Mouse (Mus musculus): Measurements from ENCODE around the gene Tfr2. TPM values are rescaled to one million over a fixed set of nuclear protein-coding genes. Genes with fewer than 3 reads are reported as not detected.

Tfr2 gene
- total RNA-seq, 2 experiments from 2014 or later: 12.8 to 14.2 TPM

GRCm38 (mm10) chr5:137533117-137533827 lies 36.4 kb upstream of the Tfr2 start, which contains the start of the genes Epo and Gnb2:
Epo (minus strand) TSS chr5:137533242.
Gnb2 (minus strand) TSS chr5:137533510.
- DNase-seq (ENCODE audit: low spot score in 2 of 2): peak; percentile 96 to 98
- intact Hi-C loops (cut with DNase I): loop anchor here (5.0 kb wide), 1 partner anchor 69 kb away; the partner anchor contains the start of gene Mospd3

GRCm38 (mm10) chr5:137534762-137535161 lies 34.9 kb upstream of the Tfr2 start:
- no peak for DNase-seq (ENCODE audit: low spot score in 2 of 2)
- intact Hi-C loops (cut with DNase I): loop anchor here (5.0 kb wide), 1 partner anchor 68 kb away; the partner anchor contains the start of gene Mospd3

- intact Hi-C loops (cut with DNase I): no loop called here
- DNase-seq (ENCODE audit: low spot score in 2 of 2): no peak
These were observed 34.3 kb upstream of the Tfr2 start for GRCm38 (mm10) chr5:137535318-137535717.

- intact Hi-C loops (cut with DNase I): no loop called here
- no peak for DNase-seq (ENCODE audit: low spot score in 2 of 2)
These were observed 32.2 kb upstream of the Tfr2 start for GRCm38 (mm10) chr5:137537461-137537860.

- intact Hi-C loops (cut with DNase I): no loop called here
- DNase-seq (ENCODE audit: low spot score in 2 of 2): peak; percentile 68 to 85
These were observed 30.3 kb upstream of the Tfr2 start for GRCm38 (mm10) chr5:137539291-137539801.

- intact Hi-C loops (cut with DNase I): no loop called here
- DNase-seq (ENCODE audit: low spot score in 2 of 2): no peak
These were observed 28.6 kb upstream of the Tfr2 start for GRCm38 (mm10) chr5:137540991-137541390.

- intact Hi-C loops (cut with DNase I): no loop called here
- no peak for DNase-seq (ENCODE audit: low spot score in 2 of 2)
These were observed 27.7 kb upstream of the Tfr2 start for GRCm38 (mm10) chr5:137541768-137542540.

GRCm38 (mm10) chr5:137544926-137545325 lies 24.7 kb upstream of the Tfr2 start:
- intact Hi-C loops (cut with DNase I): no loop called here
- no peak for DNase-seq (ENCODE audit: low spot score in 2 of 2)

GRCm38 (mm10) chr5:137545596-137545995 lies 24.0 kb upstream of the Tfr2 start:
- intact Hi-C loops (cut with DNase I): no loop called here
- no peak for DNase-seq (ENCODE audit: low spot score in 2 of 2)

- no peak for DNase-seq (ENCODE audit: low spot score in 2 of 2)
- intact Hi-C loops (cut with DNase I): no loop called here
These were observed 19.8 kb upstream of the Tfr2 start for GRCm38 (mm10) chr5:137549840-137550239.

- intact Hi-C loops (cut with DNase I): no loop called here
- no peak for DNase-seq (ENCODE audit: low spot score in 2 of 2)
These were observed 18.5 kb upstream of the Tfr2 start for GRCm38 (mm10) chr5:137551119-137551518.

GRCm38 (mm10) chr5:137553000-137553399 lies 16.6 kb upstream of the Tfr2 start:
- intact Hi-C loops (cut with DNase I): no loop called here
- DNase-seq (ENCODE audit: low spot score in 2 of 2): no peak

- peak; percentile 91 to 92 for DNase-seq (ENCODE audit: low spot score in 2 of 2)
- intact Hi-C loops (cut with DNase I): no loop called here
These were observed 16.2 kb upstream of the Tfr2 start, which contains the start of gene Actl6b for GRCm38 (mm10) chr5:137553411-137553837. Actl6b (plus strand) TSS chr5:137553517.

- intact Hi-C loops (cut with DNase I): no loop called here
- DNase-seq (ENCODE audit: low spot score in 2 of 2): no peak
These were observed 15.7 kb upstream of the Tfr2 start for GRCm38 (mm10) chr5:137553898-137554297.

GRCm38 (mm10) chr5:137561556-137561955 lies 8.1 kb upstream of the Tfr2 start:
- intact Hi-C loops (cut with DNase I): no loop called here
- DNase-seq (ENCODE audit: low spot score in 2 of 2): peak in 1 of 2 experiments; percentile 35

- intact Hi-C loops (cut with DNase I): no loop called here
- peak; percentile 52 to 70 for DNase-seq (ENCODE audit: low spot score in 2 of 2)
These were observed 6.7 kb upstream of the Tfr2 start for GRCm38 (mm10) chr5:137562965-137563364.

- intact Hi-C loops (cut with DNase I): no loop called here
- DNase-seq (ENCODE audit: low spot score in 2 of 2): no peak
These were observed 3.9 kb upstream of the Tfr2 start for GRCm38 (mm10) chr5:137565744-137566143.

GRCm38 (mm10) chr5:137566416-137566815 lies 3.2 kb upstream of the Tfr2 start:
- no peak for DNase-seq (ENCODE audit: low spot score in 2 of 2)
- intact Hi-C loops (cut with DNase I): no loop called here

- DNase-seq (ENCODE audit: low spot score in 2 of 2): no peak
- intact Hi-C loops (cut with DNase I): no loop called here
These were observed 1.3 kb upstream of the Tfr2 start for GRCm38 (mm10) chr5:137568223-137568798.

GRCm38 (mm10) chr5:137569031-137569430 lies 609 bp upstream of the Tfr2 start:
- intact Hi-C loops (cut with DNase I): no loop called here
- no peak for DNase-seq (ENCODE audit: low spot score in 2 of 2)
